Mouse (Mus musculus) kidney, adult 2 months (tissue): ENCODE results near the gene Cyp4f37.

Source experiments
- CTCF ChIP-seq: fragments of 200-500 bp; conservative IDR thresholded peaks from 2 replicates; pipeline ENCODE4 v1.5.1; 2011; ENCODE audit warnings: low read depth, mild to moderate bottlenecking, control low read depth, low read length, moderate library complexity, mixed read lengths; ENCODE audit not compliant: insufficient read depth, insufficient read length
- POLR2A ChIP-seq: fragments of 200-500 bp; IDR thresholded peaks from one replicate; pipeline ENCODE4 v1.6.1; 2011; ENCODE audit warnings: low read depth, low read length, control low read depth

- TF ChIP-seq POLR2A (no peak), CTCF (no peak)
Measured at GRCm38 (mm10) chr17:32653860-32654259, 32.8 kb downstream of the Cyp4f37 start.
